In the genomic region with DNA sequence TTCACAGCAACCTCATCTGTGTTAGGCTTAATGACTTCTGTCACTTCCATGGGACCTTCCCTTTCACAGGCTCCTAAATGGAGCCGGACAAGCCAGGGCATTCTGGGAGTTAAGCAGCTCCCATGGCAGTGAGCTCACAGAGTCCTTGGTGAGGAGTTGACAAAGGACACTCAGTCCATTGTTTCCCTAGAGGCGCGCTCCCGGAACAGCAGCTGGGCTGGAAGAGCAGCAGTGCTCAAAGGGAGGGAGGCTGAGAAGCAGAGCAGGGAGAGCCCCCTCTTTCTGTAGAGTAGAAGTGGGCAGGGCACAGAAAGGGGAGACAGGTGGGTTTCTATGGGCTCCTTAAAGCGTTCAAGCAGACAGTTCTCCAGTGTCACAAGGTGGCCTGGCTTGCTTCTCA, we compare ENCODE assay signal across 9 mouse cellular contexts.
A peak's percentile ranks its signal among the peaks of the same experiment; 100 is the strongest.
DNase-seq lines count a peak whose midpoint lies in the region; ATAC-seq and TF ChIP-seq lines count a peak whose summit lies in the region.
"Had no signal": no experiment of that assay in that cellular context is flagged by ENCODE, and none has a peak within 500 bp of the region (broad histone marks: within the 10 kb centered on the region; RNA-seq: fewer than 3 reads in every experiment).

No protein-coding gene starts in this region.

- H3K4me3 ChIP-seq in hindbrain, embryonic 11.5 days (ENCODE audit: low read depth, low read length) = no peak overlapping the region
- no peak overlapping the region for H3K4me3 ChIP-seq in midbrain, postnatal 0 days (ENCODE audit: low read depth, low read length)

- no peak overlapping the region for H3K9ac ChIP-seq in hindbrain, embryonic 11.5 days (ENCODE audit: low read depth, low read length)
- H3K9ac ChIP-seq in midbrain, postnatal 0 days (replicated peaks; ENCODE audit: low read length, poor library complexity, severe bottlenecking) = no peak overlapping the region

- intact Hi-C loops in left cerebral cortex, postnatal 14 days (cut with DNase I) = loop anchor here (5.0 to 10.0 kb wide), 2 partner anchors 220 to 413 kb away; no protein-coding TSS in a partner anchor

- no peak for TF ChIP-seq CTCF in midbrain, postnatal 0 days (IDR thresholded peaks at IDR 0.05)

- peak; percentile 87 for ATAC-seq in hindbrain, embryonic 11.5 days (ENCODE audit: low FRiP score)
- ATAC-seq in midbrain, postnatal 0 days (ENCODE audit: low FRiP score) = no peak

- no peaks in the 10 kb centered on the region for H3K27me3 ChIP-seq in hindbrain, embryonic 11.5 days (ENCODE audit: control insufficient read depth, insufficient read depth, low read length)
- H3K27me3 ChIP-seq in midbrain, postnatal 0 days (ENCODE audit: insufficient read depth, low read length) = no peaks in the 10 kb centered on the region

- no peaks in the 10 kb centered on the region for H3K36me3 ChIP-seq in hindbrain, embryonic 11.5 days (ENCODE audit: control insufficient read depth, insufficient read depth, low read length)
- no peaks in the 10 kb centered on the region for H3K36me3 ChIP-seq in midbrain, postnatal 0 days (ENCODE audit: insufficient read depth, low read length)

- H3K4me2 ChIP-seq in hindbrain, embryonic 11.5 days (replicated peaks; ENCODE audit: low read depth, low read length) = no peak overlapping the region
- H3K4me2 ChIP-seq in midbrain, postnatal 0 days (ENCODE audit: low read depth, low read length, poor library complexity, severe bottlenecking) = no peak overlapping the region
- H3K4me2 ChIP-seq: liver, embryonic 11.5 days had no signal

- no peaks in the 10 kb centered on the region for H3K9me3 ChIP-seq in hindbrain, embryonic 11.5 days (ENCODE audit: control insufficient read depth, low read length)
- H3K9me3 ChIP-seq in midbrain, postnatal 0 days (ENCODE audit: low read length) = no peaks in the 10 kb centered on the region

- no peak overlapping the region; the same call in 1 of the 2 replicates for H3K27ac ChIP-seq in hindbrain, embryonic 11.5 days (ENCODE audit: low read depth, low read length)
- no peak overlapping the region for H3K27ac ChIP-seq in midbrain, postnatal 0 days (ENCODE audit: low read depth, low read length)

- WGBS in hindbrain, embryonic 11.5 days = 14% methylated on average over 5 of the region's 5 CpGs
- 20% methylated on average over 5 of the region's 5 CpGs for WGBS in midbrain, postnatal 0 days

- peak; percentile 47 for DNase-seq in adrenal gland, postnatal 10 days
- no peak for DNase-seq in adrenal gland, adult (ENCODE audit: inconsistent age in 2 of 2, low spot score in 1 of 2)
- peak; percentile 33 for DNase-seq in left cerebral cortex, adult 11 months (ENCODE audit: low spot score)
- DNase-seq in left cerebral cortex, postnatal 14 days (ENCODE audit: low spot score in 2 of 2) = no peak
- peak; percentile 70 for DNase-seq in hindbrain, embryonic 11.5 days (ENCODE audit: low spot score)
- DNase-seq in midbrain, postnatal 0 days (ENCODE audit: low spot score) = peak; percentile 42
- DNase-seq in cerebellum, postnatal 4 days (ENCODE audit: low spot score in 2 of 2) = no peak
- DNase-seq in urinary bladder, adult 18-20 months (ENCODE audit: low spot score in 2 of 2) = no peak

- no peaks in the 10 kb centered on the region for H3K4me1 ChIP-seq in hindbrain, embryonic 11.5 days (replicated peaks; ENCODE audit: control insufficient read depth, insufficient read depth, low read length)
- H3K4me1 ChIP-seq in midbrain, postnatal 0 days (ENCODE audit: insufficient read depth, low read length) = no peaks in the 10 kb centered on the region

Comparison
In these comparisons a context has a peak if more than half of its experiments do, and no peak if none do; other contexts are left out.
1. DNase-seq: peak in adrenal gland, postnatal 10 days (single experiment), left cerebral cortex, adult 11 months (single experiment), hindbrain, embryonic 11.5 days (single experiment) and midbrain, postnatal 0 days (single experiment); none in adrenal gland, adult (0 of 2), left cerebral cortex, postnatal 14 days (0 of 2), cerebellum, postnatal 4 days (0 of 2) and urinary bladder, adult 18-20 months (0 of 2).